Mouse (Mus musculus) stomach, postnatal 0 days (tissue): ENCODE measurements at regions not wholly inside any gene's neighbourhood (a gene's known extent, or its start where the extent isn't known, plus 50 kb on each side); places are given as distances from the start of the nearest gene placed in this dataset.

Experiments
- CTCF ChIP-seq: IDR thresholded peaks from 2 replicates; pipeline ENCODE4 v1.5.1; 2016; ENCODE audit warnings: antibody characterized with exemption, low read depth, mild to moderate bottlenecking, moderate library complexity
- EP300 ChIP-seq: optimal IDR thresholded peaks from 2 replicates; pipeline ENCODE3; 2016; ENCODE audit warnings: antibody characterized with exemption

GRCm38 (mm10) chr8:89855556-89855955, 492.6 kb downstream of the Tox3 start:
- TF ChIP-seq CTCF (no peak), EP300 (no peak)
